Mouse (Mus musculus): ENCODE measurements around the gene Fat2. TPM values are rescaled to one million over a fixed set of nuclear protein-coding genes. Genes with fewer than 3 reads are reported as not detected.

Gene Fat2
- total RNA-seq, 1 experiment, result 0.71 TPM

DNA sequence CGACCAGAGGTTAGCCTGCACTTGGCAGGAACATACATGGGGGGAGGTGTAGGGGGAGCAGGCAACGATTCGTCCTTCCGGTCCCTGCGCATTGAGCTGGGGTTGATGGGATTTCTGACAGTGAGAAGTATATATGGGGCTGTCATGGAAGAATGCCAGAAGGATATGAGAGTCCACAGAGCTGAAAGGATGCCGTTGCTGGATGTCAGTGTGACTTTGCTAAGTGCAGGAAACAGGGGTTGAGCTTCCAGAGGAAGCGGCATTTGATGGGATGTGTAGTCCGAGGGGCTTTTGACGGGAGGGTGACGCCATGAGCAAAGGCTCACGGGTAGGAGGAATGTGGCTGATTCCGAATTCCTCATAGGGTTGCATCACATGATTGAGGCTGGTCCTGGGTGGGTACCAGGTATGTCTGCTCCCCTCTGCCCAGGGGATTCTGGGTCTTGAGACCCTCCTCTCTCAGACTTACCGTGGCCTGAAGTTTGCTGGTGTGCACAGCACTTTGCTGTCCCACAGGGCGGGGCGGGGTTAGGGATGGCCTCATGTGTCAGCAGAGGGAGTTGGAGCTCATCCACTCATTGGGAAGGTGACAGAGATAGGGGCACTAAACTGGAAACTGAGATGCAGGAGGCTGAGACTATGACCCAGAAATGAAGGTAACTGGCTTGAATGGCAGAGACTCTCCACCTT, 21.9 kb upstream of the Fat2 start:
- no peak for DNase-seq (ENCODE audit: low read depth, low spot score)
- TF ChIP-seq CHD2 (IDR thresholded peaks at IDR 0.05; ENCODE audit: low read depth, low read length) (no peak), ZNF384 (IDR thresholded peaks at IDR 0.05; ENCODE audit: low read depth, low read length) (no peak), HCFC1 (IDR thresholded peaks at IDR 0.05; ENCODE audit: borderline replicate concordance, insufficient read depth, low read length) (no peak), ZC3H11A (IDR thresholded peaks at IDR 0.05; ENCODE audit: borderline replicate concordance, low read depth, low read length) (no peak), MAFK (IDR thresholded peaks at IDR 0.05; ENCODE audit: insufficient read depth, low read depth, low read length) (no peak)
- Histone ChIP-seq H3K9ac (ENCODE audit: insufficient read depth, low read depth, low read length, poor library complexity, severe bottlenecking) (no peak overlapping the region), H3K4me3 (ENCODE audit: insufficient read depth in 1 of 2, low read depth in 1 of 2, low read length in 2 of 2, poor library complexity in 1 of 2, severe bottlenecking in 1 of 2) (no peak overlapping the region), H3K9me3 (ENCODE audit: control insufficient read depth, insufficient read depth, low read depth, low read length) (no peaks in the 10 kb centered on the region), H3K36me3 (ENCODE audit: control insufficient read depth, insufficient read depth, low read length, poor library complexity, severe bottlenecking) (no peaks in the 10 kb centered on the region), H3K27ac (ENCODE audit: insufficient read depth, low read depth, low read length, poor library complexity, severe bottlenecking) (no peak overlapping the region), H3K4me1 (ENCODE audit: control insufficient read depth in 2 of 2, insufficient read depth in 2 of 2, low read length in 2 of 2, poor library complexity in 1 of 2) (no peaks in the 10 kb centered on the region)
- in situ Hi-C loops (cut with MboI; ENCODE audit: low sequenced_read_pairs in 2 of 2, unreplicated experiment in 2 of 2), result no loop called here

DNA sequence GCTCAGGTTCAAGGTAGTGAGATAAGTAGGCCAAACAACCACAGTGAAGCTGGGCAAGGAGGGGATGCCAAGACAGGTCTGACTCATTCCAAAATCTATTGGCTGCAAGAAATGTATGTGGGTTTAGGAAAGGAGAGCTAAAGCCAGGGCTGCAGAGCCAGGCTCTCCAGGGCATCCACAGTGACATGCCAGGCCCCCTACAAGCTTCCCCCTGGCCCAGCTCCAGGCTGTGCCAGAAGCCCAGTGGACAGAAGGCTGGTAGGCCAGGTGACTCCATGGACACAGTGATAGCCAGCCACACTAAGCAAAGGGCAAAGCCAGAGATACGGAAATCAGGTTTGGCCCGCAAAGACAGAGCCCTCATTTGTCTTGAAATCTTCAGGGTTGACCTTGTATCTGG, 20.5 kb upstream of the Fat2 start:
- H3K9me3 ChIP-seq (ENCODE audit: control insufficient read depth, insufficient read depth, low read depth, low read length), result no peaks in the 10 kb centered on the region

DNA sequence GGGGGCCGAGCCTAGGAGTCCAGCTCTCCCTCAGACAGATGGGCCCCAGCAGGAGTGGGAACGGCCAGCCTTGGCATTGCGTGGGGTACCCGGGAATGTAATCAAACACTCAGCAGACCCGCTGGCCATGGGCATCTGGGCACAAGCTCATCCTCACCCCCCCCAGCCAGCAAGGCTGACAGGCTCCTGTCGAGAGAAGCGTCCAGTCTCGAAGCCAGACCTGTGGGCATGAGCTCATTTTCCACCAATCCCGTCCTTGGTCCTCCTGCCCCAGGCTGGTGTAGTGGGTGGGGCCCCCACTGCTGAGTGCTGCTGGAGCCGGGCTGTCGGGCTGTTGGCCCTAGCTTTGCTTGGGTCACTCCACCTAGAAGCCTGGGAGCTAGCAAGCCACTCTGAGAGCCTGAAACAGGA, 5.6 kb upstream of the Fat2 start:
- Histone ChIP-seq H3K4me3 (ENCODE audit: insufficient read depth in 1 of 2, low read depth in 1 of 2, low read length in 2 of 2, poor library complexity in 1 of 2, severe bottlenecking in 1 of 2) (no peak overlapping the region), H3K9me3 (ENCODE audit: control insufficient read depth, insufficient read depth, low read depth, low read length) (no peaks in the 10 kb centered on the region), H3K36me3 (ENCODE audit: control insufficient read depth, insufficient read depth, low read length, poor library complexity, severe bottlenecking) (no peaks in the 10 kb centered on the region), H3K4me1 (ENCODE audit: control insufficient read depth in 2 of 2, insufficient read depth in 2 of 2, low read length in 2 of 2, poor library complexity in 1 of 2) (peaks cover 0 to 2% of the 10 kb centered on the region in 2 experiments; a peak in 1 of 4 replicates), H3K9ac (ENCODE audit: insufficient read depth, low read depth, low read length, poor library complexity, severe bottlenecking) (no peak overlapping the region), H3K27ac (ENCODE audit: insufficient read depth, low read depth, low read length, poor library complexity, severe bottlenecking) (no peak overlapping the region)
- DNase-seq (ENCODE audit: low read depth, low spot score), result no peak
- no peak for TF ChIP-seq HCFC1 (IDR thresholded peaks at IDR 0.05; ENCODE audit: borderline replicate concordance, insufficient read depth, low read length)
- TF ChIP-seq ZC3H11A (IDR thresholded peaks at IDR 0.05; ENCODE audit: borderline replicate concordance, low read depth, low read length), result no peak
- TF ChIP-seq MAFK (IDR thresholded peaks at IDR 0.05; ENCODE audit: insufficient read depth, low read depth, low read length), result no peak
- no peak for TF ChIP-seq CHD2 (IDR thresholded peaks at IDR 0.05; ENCODE audit: low read depth, low read length)
- TF ChIP-seq ZNF384 (IDR thresholded peaks at IDR 0.05; ENCODE audit: low read depth, low read length), result no peak
- in situ Hi-C loops (cut with MboI; ENCODE audit: low sequenced_read_pairs in 2 of 2, unreplicated experiment in 2 of 2), result no loop called here

More for the DNA sequence above, 20.5 kb upstream of the Fat2 start:
- DNase-seq (ENCODE audit: low read depth, low spot score), result no peak
- in situ Hi-C loops (cut with MboI; ENCODE audit: low sequenced_read_pairs in 2 of 2, unreplicated experiment in 2 of 2), result no loop called here
- H3K9ac ChIP-seq (ENCODE audit: insufficient read depth, low read depth, low read length, poor library complexity, severe bottlenecking), result no peak overlapping the region
- no peak overlapping the region for H3K27ac ChIP-seq (ENCODE audit: insufficient read depth, low read depth, low read length, poor library complexity, severe bottlenecking)
- no peaks in the 10 kb centered on the region for H3K4me1 ChIP-seq (ENCODE audit: control insufficient read depth in 2 of 2, insufficient read depth in 2 of 2, low read length in 2 of 2, poor library complexity in 1 of 2)
- TF ChIP-seq ZC3H11A (IDR thresholded peaks at IDR 0.05; ENCODE audit: borderline replicate concordance, low read depth, low read length), result no peak
- no peak for TF ChIP-seq HCFC1 (IDR thresholded peaks at IDR 0.05; ENCODE audit: borderline replicate concordance, insufficient read depth, low read length)
- TF ChIP-seq CHD2 (IDR thresholded peaks at IDR 0.05; ENCODE audit: low read depth, low read length), result no peak
- no peak for TF ChIP-seq MAFK (IDR thresholded peaks at IDR 0.05; ENCODE audit: insufficient read depth, low read depth, low read length)
- no peak for TF ChIP-seq ZNF384 (IDR thresholded peaks at IDR 0.05; ENCODE audit: low read depth, low read length)
- H3K36me3 ChIP-seq (ENCODE audit: control insufficient read depth, insufficient read depth, low read length, poor library complexity, severe bottlenecking), result no peaks in the 10 kb centered on the region
- H3K4me3 ChIP-seq (ENCODE audit: insufficient read depth in 1 of 2, low read depth in 1 of 2, low read length in 2 of 2, poor library complexity in 1 of 2, severe bottlenecking in 1 of 2), result no peak overlapping the region

DNA sequence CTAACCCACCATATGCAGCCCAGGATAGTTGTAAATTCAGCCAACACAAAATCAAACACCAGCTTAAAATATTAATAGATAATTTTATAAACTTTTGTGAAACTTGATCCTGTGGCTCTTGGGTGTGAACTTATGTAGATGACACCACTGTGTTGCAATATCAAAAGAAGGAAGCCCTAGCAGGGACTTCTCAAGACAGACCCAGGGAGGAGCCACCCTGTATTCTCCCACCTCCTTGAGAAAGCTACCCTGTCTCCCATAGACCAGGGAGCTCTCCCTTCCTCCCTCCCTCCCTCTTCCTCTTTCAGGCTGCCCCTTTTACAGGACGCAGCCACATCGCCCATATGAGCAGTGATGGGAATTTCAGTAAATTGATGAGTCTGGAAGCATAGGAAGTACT, 4.4 kb upstream of the Fat2 start:
- DNase-seq (ENCODE audit: low read depth, low spot score), result no peak
- in situ Hi-C loops (cut with MboI; ENCODE audit: low sequenced_read_pairs in 2 of 2, unreplicated experiment in 2 of 2), result no loop called here
- no peak overlapping the region for H3K4me3 ChIP-seq (ENCODE audit: insufficient read depth in 1 of 2, low read depth in 1 of 2, low read length in 2 of 2, poor library complexity in 1 of 2, severe bottlenecking in 1 of 2)

More for the DNA sequence above, 4.4 kb upstream of the Fat2 start:
- Histone ChIP-seq H3K9ac (ENCODE audit: insufficient read depth, low read depth, low read length, poor library complexity, severe bottlenecking) (no peak overlapping the region), H3K36me3 (ENCODE audit: control insufficient read depth, insufficient read depth, low read length, poor library complexity, severe bottlenecking) (no peaks in the 10 kb centered on the region), H3K9me3 (ENCODE audit: control insufficient read depth, insufficient read depth, low read depth, low read length) (no peaks in the 10 kb centered on the region), H3K4me1 (ENCODE audit: control insufficient read depth in 2 of 2, insufficient read depth in 2 of 2, low read length in 2 of 2, poor library complexity in 1 of 2) (peaks cover 0 to 2% of the 10 kb centered on the region in 2 experiments; a peak in 1 of 4 replicates), H3K27ac (ENCODE audit: insufficient read depth, low read depth, low read length, poor library complexity, severe bottlenecking) (no peak overlapping the region)
- TF ChIP-seq ZNF384 (IDR thresholded peaks at IDR 0.05; ENCODE audit: low read depth, low read length) (no peak), HCFC1 (IDR thresholded peaks at IDR 0.05; ENCODE audit: borderline replicate concordance, insufficient read depth, low read length) (no peak), MAFK (IDR thresholded peaks at IDR 0.05; ENCODE audit: insufficient read depth, low read depth, low read length) (no peak), CHD2 (IDR thresholded peaks at IDR 0.05; ENCODE audit: low read depth, low read length) (no peak), ZC3H11A (IDR thresholded peaks at IDR 0.05; ENCODE audit: borderline replicate concordance, low read depth, low read length) (no peak)

Measured in ES-E14 (cell line).